Mouse (Mus musculus) gastrocnemius, adult 2 months (tissue): Measurements from ENCODE around the gene Inpp4b. TPM values are rescaled to one million over a fixed set of nuclear protein-coding genes. Genes with fewer than 3 reads are reported as not detected.

ENCODE experiments used
- DNase-seq: peaks from one replicate; pipeline ENCODE4 v3.0.0; 2022
- H3K27ac ChIP-seq: fragments of 200-600 bp; 2 replicates; pipeline ENCODE4 v1.8.1; 2022; ENCODE audit warnings: mild to moderate bottlenecking
- H3K4me3 ChIP-seq: fragments of 200-600 bp; 2 replicates; pipeline ENCODE4 v1.8.1; 2022; ENCODE audit warnings: mild to moderate bottlenecking, moderate library complexity
- CTCF ChIP-seq: fragments of 200-600 bp; IDR thresholded peaks from 2 replicates; pipeline ENCODE4 v1.8.1; 2022; ENCODE audit warnings: antibody characterized with exemption, mild to moderate bottlenecking, moderate library complexity
- intact Hi-C: fragments of 180-260 bp; cut with DNase I; formaldehyde crosslinking; loops from one replicate; pipeline ENCODE4 v1.15.1; 2025
- total RNA-seq, 2 experiments: library from RNA; stranded (reverse); gene quantifications; 2 replicates each; pipeline ENCODE4 v1.2.3; 2021

Gene Inpp4b
- total RNA-seq, 2 experiments from 2014 or later: 14.6 to 36.1 TPM

- Histone ChIP-seq H3K27ac (no peak overlapping the region), H3K4me3 (no peak overlapping the region)
- no peak for TF ChIP-seq CTCF
- intact Hi-C loops: no loop called here
- no peak for DNase-seq
These were observed 220.0 kb downstream of the Inpp4b start for GRCm38 (mm10) chr8:81562405-81562804.

GRCm38 (mm10) chr8:81565484-81565883 lies 223.1 kb downstream of the Inpp4b start:
- DNase-seq: no peak
- Histone ChIP-seq H3K4me3 (no peak overlapping the region), H3K27ac (no peak overlapping the region)
- intact Hi-C loops: no loop called here
- TF ChIP-seq CTCF: no peak

DNA sequence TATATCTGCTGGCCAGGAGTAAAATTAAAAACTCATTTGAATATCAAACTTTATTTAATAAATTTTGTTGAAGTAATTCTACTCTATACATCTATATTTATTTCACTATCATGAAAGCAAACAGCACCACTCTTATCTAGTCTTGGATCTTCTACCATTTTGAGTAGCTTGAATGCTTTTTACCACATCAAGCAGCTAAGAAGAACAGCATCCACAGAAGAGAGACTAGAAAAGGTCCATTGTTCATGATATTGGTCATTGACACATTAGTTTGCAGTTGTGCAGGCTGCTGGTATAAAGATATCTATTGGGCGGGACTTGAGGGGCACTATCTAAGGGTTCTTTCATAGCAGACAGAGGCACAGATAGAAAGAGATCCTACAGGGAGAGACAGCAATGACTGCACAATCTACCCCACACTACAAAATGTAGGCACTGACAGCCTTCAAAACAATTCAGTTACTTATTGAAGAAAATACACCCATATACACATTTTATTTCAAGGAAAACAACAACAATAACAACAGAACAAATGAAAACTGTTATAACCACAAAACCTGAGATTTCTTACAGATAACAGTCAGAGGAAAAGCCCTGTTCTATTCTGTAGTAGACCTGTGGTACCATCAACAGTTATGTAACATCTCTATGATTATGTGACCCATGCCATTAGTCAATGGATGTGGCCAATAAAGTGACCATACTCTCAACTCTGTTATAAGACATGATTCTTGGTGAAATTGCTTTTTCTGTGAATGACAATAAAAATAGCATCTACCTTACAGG lies 230.2 kb downstream of the Inpp4b start:
- intact Hi-C loops: no loop called here
- TF ChIP-seq CTCF: no peak
- H3K27ac ChIP-seq: no peak overlapping the region
- no peak overlapping the region for H3K4me3 ChIP-seq
- no peak for DNase-seq

GRCm38 (mm10) chr8:81575268-81575917 lies 233.0 kb downstream of the Inpp4b start:
- TF ChIP-seq CTCF: no peak
- Histone ChIP-seq H3K27ac (no peak overlapping the region), H3K4me3 (no peak overlapping the region)
- intact Hi-C loops: no loop called here
- no peak for DNase-seq

- intact Hi-C loops: no loop called here
- no peak overlapping the region for H3K4me3 ChIP-seq
- TF ChIP-seq CTCF: no peak
- no peak overlapping the region for H3K27ac ChIP-seq
- DNase-seq: no peak
These were observed 236.6 kb downstream of the Inpp4b start for GRCm38 (mm10) chr8:81578951-81579350.

GRCm38 (mm10) chr8:81581817-81582437 lies 239.6 kb downstream of the Inpp4b start:
- no peak for TF ChIP-seq CTCF
- Histone ChIP-seq H3K4me3 (no peak overlapping the region), H3K27ac (no peak overlapping the region)
- DNase-seq: no peak
- intact Hi-C loops: no loop called here

GRCm38 (mm10) chr8:81582906-81583305 lies 240.6 kb downstream of the Inpp4b start:
- intact Hi-C loops: no loop called here
- no peak overlapping the region for H3K27ac ChIP-seq
- no peak overlapping the region for H3K4me3 ChIP-seq
- DNase-seq: no peak
- TF ChIP-seq CTCF: no peak

GRCm38 (mm10) chr8:81586783-81587182 lies 244.4 kb downstream of the Inpp4b start:
- intact Hi-C loops: no loop called here
- TF ChIP-seq CTCF: no peak
- DNase-seq: no peak
- no peak overlapping the region for H3K27ac ChIP-seq
- H3K4me3 ChIP-seq: no peak overlapping the region

DNA sequence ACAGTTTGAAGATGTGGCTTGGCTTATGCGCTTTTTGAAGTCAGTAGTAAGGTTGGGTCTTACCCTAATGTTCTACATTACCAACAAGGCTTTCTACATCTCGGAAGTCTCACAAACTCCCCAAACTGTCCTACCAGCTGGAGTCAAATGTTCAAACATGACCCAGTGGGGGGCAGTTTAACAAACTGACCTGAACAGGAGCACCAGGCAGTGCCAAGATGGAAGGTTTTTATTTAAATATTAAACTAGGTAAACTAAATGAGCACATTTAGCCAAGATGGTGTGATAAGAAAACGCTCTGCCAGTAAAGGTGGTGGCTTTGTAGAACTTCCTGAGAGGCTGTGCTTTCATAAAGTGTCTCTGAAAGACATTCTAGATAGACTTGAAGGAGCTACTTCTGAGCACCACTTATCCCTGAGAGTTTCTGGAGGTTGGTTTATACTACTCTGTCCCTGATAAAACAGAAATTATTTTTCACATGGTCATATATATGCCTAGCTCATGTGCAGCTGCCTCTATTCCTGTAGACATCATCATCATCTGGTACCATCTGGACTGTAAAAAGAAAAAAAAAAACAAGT lies 251.9 kb downstream of the Inpp4b start:
- H3K4me3 ChIP-seq: no peak overlapping the region
- H3K27ac ChIP-seq: no peak overlapping the region
- intact Hi-C loops: no loop called here
- TF ChIP-seq CTCF: no peak
- no peak for DNase-seq

GRCm38 (mm10) chr8:81599209-81599608 lies 256.9 kb downstream of the Inpp4b start:
- TF ChIP-seq CTCF: no peak
- no peak for DNase-seq
- Histone ChIP-seq H3K4me3 (no peak overlapping the region), H3K27ac (no peak overlapping the region)
- intact Hi-C loops: no loop called here

GRCm38 (mm10) chr8:81601136-81601535 lies 258.8 kb downstream of the Inpp4b start:
- no peak overlapping the region for H3K27ac ChIP-seq
- no peak for TF ChIP-seq CTCF
- intact Hi-C loops: no loop called here
- no peak for DNase-seq
- H3K4me3 ChIP-seq: no peak overlapping the region

GRCm38 (mm10) chr8:81608082-81608481 lies 265.7 kb downstream of the Inpp4b start:
- no peak for DNase-seq
- Histone ChIP-seq H3K4me3 (no peak overlapping the region), H3K27ac (no peak overlapping the region)
- intact Hi-C loops: no loop called here
- no peak for TF ChIP-seq CTCF

DNA sequence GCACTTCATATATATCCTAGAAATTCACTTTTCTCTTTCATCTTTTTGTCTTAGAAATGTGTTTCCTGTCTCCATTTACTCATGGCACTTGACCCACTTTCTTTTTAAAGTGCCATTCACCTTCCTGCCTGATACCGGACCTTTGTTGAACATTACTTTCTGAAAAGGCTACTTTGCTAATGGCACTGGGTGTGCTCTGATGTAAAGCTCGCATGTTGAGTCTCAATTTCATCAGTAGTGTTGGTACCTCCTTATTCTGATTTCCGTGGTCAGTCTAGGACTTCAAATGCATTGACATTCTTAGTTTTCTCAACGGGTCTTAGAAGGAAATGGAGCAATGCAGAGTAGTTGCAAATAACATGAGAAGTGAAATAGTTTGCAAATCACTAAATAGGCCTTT lies 266.7 kb downstream of the Inpp4b start:
- DNase-seq: no peak
- Histone ChIP-seq H3K27ac (no peak overlapping the region), H3K4me3 (no peak overlapping the region)
- intact Hi-C loops: no loop called here
- no peak for TF ChIP-seq CTCF
